Mouse (Mus musculus) gastrocnemius, adult 18-20 months (tissue): ENCODE data around the gene Ugt1a7c. TPM values are rescaled to one million over a fixed set of nuclear protein-coding genes. Genes with fewer than 3 reads are reported as not detected.
"Not testable (repeated sequence)": the region's sequence is repeated elsewhere in the genome, so short reads cannot be mapped to it uniquely, and the experiment has no call there.

Experiments used
- DNase-seq: peaks from one replicate; pipeline ENCODE4 v3.0.0; 2021; ENCODE audit warnings: low spot score
- long read RNA-seq, 2 experiments: library from polyadenylated mRNA; stranded (forward); transcript quantifications; one replicate each; pipeline ENCODE4 v2.0.0; 2021
- total RNA-seq, 2 experiments: library from RNA; stranded (reverse); gene quantifications; 2 replicates each; pipeline ENCODE4 v1.2.3; 2021

Gene Ugt1a7c
- total RNA-seq = under 1 TPM; 0.31 to 0.37 TPM
- long read RNA-seq, experiment 1, partial matches to known transcripts = 0 of 1 reads
- long read RNA-seq, experiment 1, other reads (novel, unspliced or antisense) = 0 of 1 reads
- long read RNA-seq, experiment 2 = 0 reads

DNA sequence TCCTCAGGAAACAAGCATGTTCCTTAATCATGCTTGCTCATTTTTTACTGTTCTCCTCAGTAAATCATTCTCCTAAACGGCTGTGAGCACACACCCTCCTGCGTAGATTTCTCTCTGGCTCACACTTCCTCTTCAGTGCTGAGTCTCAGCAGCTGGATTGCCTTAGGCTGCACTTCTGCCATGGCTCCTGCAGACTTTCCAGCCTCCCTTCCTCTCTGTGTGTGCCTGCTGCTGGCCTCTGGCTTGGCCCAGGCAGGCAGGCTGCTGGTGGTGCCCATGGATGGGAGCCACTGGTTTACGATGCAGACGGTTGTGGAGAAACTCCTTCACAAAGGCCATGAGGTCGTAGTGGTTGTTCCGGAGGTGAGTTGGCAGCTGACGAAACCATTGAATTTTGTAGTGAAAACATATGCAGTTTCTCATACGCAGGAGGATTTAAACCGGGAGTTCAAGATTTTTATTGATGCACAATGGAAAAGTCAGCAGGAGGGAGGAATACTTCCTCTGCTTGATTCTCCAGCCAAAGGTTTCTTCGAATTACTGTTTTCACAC lies at the start of gene Ugt1a7c:
Gene Ugt1a7c, plus strand, starts transcription at position 122 of the 552 bp plus-strand sequence.
- DNase-seq = no peak

DNA sequence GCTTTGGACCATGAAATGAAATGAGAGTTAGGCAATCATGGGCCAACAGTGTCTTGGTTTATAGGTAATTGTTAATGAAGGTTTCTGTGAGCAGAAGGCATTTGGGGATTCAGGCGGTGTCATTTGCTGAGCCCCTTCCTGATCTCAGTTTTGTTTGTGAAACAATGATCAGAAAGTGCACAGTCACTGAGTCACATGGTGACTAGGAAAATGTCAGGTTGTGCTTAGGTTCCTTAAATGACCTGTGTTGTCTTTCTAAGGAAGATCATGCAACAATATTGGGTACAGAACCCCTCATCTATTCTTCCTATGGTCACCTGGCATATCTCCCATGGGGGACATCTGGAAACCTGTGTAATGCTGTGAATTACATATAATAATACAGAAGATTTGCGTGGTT lies 47.5 kb upstream of the Ugt1a7c start:
- not testable (repeated sequence) for DNase-seq

DNA sequence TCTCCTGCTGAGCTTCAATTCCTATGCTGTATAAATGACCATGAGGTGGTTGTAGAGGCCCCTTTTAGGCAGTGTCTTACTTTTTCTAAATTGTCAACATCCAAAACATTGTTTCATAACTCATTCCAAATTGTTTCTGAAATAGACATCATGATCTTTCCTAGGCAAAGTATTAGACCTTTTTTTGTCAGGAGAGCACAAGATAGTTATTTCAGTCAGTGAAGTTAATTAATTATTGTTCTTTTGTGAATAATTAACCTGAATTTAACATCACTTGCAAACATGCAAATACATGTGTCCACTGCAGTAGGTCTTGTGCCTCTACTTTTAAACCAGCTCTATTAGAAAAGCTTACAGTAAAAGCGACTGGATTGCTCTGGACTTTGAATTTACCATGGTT lies 39.8 kb upstream of the Ugt1a7c start, which contains the start of gene Ugt1a10:
Gene Ugt1a10, plus strand, starts transcription at position 301 of the 400 bp plus-strand sequence.
- no peak for DNase-seq

DNA sequence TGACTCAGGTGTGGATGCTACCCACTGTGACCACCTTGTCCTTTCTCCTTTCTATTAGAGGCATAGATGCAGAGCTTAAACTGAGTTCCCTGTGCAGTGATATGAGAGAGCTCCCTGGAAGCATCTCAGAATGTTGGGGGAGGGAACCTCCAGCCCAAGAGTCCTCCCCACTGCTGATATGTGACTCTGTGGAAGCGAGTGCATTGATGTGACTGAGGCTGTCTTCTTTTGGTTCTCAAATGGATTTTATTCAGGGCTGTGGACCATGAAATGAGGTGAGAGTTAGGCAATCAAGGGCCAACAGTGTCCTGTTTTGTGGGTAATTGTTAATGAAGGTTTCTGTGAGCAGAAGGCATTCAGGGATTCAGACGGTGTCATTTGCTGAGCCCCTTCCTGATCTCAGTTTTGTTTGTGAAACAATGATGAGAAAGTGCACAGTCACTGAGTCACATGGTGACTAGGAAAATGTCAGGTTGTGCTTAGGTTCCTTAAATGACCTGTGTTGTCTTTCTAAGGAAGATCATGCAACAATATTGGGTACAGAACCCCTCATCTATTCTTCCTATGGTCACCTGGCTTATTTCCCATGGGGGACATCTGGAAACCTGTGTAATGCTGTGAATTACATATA lies 28.3 kb upstream of the Ugt1a7c start:
- DNase-seq = not testable (repeated sequence)

DNA sequence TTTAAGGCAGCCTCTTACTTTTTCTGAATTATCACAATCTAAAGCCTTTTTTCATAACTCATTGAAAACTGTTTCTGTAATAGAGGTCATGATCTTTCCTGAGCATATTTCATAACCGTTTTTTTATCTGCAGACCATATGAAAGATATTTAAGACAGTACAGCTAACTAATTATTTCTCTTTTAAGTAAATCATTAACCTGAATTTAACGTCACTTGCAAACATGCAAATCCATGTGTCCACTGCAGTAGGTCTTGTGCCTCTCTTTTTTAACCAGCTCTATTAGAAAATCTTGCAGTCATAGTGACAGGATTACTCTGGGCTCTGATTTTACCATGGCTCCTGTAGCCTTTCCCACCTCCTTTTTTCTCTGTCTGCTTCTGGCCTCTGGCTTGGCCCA lies 24.4 kb upstream of the Ugt1a7c start, which contains the start of gene Ugt1a9:
Gene Ugt1a9, plus strand, starts transcription at position 306 of the 400 bp plus-strand sequence.
- no peak for DNase-seq

DNA sequence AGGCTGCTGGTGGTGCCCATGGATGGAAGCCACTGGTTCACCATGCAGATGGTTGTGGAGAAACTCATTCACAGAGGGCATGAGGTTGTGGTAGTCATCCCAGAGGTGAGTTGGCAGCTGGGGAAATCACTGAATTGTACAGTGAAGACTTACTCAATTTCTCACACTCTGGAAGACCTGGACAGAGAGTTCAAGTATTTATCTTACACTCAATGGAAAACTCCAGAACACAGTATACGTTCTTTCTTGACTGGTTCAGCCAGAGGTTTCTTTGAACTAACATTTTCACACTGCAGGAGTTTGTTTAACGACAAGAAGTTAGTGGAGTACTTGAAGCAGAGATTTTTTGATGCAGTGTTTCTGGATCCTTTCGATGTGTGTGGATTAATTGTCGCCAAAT lies 24.0 kb upstream of the Ugt1a7c start:
- no peak for DNase-seq

DNA sequence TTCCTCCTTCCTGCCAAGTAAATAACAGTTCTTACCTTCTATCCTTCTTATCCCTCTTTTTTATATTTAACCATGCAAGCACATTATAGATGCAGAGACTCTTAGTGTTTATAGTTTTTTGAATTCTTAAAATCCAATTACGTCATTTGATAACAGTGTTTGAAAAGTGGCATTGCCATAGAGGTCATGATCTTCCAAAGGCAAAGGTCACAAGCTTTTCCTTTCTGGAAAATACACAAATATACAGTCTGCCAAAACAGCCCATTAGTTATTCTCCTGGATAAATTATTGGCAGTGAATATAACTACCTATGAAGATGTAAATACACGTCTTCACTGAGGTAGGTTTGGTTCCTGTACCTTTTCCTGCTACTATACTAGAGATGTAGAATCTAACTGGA lies 20.4 kb upstream of the Ugt1a7c start:
- DNase-seq = no peak

DNA sequence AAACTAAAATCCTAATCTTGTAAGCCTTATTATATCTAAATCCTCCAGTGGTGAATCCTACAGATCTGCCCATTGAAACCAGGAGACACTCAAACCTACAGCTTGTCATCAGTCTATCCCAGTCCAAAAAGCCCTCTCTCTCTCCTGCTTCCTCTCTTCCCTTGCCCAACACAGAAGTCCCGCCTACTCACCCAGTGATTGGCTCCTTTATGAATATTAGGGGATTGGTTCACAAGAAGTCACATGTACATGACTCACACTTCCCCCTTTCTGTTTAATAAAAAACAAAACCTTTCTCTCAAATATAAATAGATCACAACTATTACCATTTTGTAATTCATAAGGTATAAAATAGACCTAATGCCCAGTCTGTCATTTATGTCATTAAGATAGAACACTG lies 17.7 kb upstream of the Ugt1a7c start:
- no peak for DNase-seq

DNA sequence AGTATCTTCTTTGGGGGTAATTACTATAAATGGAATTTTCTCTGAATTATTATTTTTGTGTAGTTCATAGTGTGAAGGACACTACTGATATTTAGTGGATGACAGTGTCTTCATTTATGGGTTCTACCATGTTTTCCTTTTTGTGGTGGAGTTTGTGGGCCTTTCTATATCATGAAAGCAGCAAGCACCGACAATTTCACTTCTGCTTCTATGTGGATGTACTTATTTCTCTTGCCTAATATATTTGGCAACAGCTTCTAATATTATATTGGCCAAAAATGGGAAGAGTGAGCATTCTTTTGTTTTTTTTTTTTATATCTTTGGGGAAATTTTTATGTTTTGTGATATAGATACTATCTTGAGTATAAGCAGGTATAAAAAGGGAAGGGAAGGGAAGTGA lies 13.2 kb upstream of the Ugt1a7c start:
- no peak for DNase-seq

DNA sequence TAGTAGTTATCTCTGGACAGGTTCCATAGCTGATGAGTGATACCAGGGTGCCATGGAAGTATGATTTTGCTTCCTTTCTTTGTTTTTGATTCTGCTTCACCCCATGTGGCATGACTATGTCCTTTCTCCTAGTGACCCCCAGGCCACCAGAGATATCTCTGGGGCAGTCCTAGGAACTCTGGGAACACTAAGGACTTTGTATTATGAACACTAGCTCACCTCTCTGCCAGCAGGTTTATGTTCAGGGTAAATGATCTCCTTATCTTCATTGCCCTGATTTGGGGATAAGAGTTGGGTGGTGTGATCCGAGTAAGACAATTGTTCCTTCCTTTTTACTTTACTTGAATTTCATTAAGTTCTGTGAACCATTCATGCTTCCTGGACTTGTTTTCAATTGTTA lies 8.7 kb upstream of the Ugt1a7c start:
- no peak for DNase-seq

DNA sequence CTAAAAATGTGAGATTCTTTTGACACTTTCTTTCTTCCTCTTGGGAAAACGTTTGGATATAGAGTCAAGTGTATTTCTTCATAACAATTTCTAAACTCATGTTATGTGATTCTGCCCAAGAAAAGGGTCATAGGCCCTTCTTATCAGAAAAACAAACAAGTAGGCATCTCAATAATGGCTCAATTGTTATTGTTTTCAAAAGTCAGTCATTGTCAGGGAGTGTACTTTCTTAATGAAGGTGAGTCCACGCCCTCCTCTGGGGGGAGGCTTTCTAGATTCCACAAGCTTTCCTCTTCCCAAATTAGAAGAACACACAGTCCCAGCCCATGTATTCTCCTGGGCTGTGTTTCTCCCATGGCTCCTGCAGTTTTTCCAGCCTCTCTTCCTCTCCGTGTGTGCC lies 7.3 kb upstream of the Ugt1a7c start, which contains the start of gene Ugt1a8:
Gene Ugt1a8, plus strand, starts transcription at position 301 of the 400 bp plus-strand sequence.
- no peak for DNase-seq

DNA sequence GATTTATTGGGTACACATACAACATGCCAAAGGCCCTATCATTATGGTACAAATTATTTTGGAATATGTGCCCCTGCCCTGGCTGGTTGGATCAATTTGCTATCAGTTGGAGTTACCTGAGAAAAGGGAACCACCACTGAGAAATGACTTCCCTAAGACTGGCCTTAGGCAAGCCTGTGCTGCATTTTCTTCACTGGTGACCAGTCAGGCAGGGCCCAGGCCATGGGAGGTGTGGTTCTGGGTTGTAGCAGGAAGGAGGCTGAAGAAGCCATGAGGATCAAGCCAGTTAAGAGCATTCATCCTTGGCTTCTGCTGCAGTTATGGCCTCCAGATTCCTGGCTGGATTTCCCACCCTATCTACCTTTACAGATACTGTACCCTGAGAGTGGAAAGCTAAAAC lies 2.5 kb upstream of the Ugt1a7c start:
- no peak for DNase-seq

DNA sequence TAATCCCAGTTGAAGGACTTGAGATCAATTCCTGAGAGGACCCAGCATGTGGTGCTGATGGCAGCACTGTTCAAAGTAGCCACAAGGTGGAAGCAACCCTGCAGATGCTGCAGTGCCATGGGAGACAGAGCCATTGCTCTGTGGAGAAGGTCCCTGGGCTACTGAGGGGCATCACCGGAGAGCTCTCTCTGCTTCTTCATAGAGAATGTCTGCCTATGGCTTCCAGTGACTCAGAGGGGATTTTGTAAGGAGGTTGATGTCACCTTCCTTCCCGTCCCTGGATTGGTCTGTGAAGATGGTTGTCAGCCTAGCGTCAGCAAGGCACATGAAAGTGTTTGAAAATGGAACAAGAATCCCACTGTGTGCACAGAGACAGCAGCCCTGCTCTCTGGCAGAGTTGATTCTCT lies 589 bp upstream of the Ugt1a7c start:
- DNase-seq = not testable (repeated sequence)

DNA sequence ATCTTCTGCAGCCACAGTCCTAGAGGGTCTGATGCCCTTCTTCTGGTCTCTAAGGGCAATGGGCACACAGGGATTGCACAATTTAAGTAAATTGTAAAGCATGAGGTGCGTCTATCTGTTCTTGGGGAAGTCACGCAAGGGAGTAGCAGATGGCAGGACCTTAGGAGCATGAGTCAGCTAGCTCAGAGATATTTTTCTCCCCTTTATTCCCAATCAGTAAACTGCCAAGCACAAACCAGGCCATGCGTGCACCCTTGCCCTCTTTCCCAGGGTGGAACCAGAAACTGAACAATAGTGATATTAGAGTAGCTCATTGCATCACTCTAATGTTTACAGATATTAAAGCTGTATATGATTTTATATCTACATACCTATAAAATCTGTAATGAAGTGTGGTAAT lies 3.7 kb downstream of the Ugt1a7c start:
- DNase-seq = not testable (repeated sequence)

DNA sequence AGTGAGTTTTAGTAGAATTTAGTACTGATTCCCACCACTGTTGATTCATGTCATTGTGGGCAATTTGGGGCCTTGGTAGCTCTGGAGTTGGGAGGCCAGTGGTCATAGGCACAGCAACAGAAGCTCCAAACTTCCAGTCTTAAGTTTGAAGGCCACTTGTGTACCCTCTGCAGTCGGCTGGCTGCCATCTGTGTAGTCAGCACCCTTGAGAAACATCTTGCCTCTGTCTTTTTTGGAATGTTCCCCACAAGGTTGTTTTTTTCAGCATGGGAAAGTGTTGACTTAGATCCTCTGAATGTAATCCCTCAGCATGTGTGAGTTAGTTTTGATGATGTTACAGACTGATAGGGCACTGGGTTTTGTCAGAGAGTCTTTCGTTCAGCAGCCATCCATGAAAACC lies 4.8 kb downstream of the Ugt1a7c start:
- not testable (repeated sequence) for DNase-seq

DNA sequence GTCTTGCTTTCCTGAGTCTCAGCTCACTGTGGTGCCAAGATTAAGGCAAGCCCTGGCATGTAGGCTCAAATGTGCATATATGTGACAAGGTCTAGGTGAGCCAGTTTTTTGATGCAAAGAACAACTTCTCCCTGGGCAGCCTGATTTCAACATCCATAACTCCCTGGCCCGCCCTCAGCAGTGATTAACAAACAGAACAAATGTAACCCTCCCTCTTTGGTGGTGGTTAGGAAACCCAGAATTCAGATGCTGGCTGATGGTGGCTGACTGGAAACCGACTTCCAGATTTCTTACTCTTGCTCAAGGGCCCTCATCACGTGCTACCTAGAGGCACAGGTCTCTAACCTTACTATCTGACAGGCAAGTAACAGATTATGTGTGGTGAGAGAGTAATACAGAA lies 8.2 kb downstream of the Ugt1a7c start, which contains the start of gene Ugt1a6b:
Gene Ugt1a6b, plus strand, starts transcription at position 234 of the 400 bp plus-strand sequence.
- not testable (repeated sequence) for DNase-seq

DNA sequence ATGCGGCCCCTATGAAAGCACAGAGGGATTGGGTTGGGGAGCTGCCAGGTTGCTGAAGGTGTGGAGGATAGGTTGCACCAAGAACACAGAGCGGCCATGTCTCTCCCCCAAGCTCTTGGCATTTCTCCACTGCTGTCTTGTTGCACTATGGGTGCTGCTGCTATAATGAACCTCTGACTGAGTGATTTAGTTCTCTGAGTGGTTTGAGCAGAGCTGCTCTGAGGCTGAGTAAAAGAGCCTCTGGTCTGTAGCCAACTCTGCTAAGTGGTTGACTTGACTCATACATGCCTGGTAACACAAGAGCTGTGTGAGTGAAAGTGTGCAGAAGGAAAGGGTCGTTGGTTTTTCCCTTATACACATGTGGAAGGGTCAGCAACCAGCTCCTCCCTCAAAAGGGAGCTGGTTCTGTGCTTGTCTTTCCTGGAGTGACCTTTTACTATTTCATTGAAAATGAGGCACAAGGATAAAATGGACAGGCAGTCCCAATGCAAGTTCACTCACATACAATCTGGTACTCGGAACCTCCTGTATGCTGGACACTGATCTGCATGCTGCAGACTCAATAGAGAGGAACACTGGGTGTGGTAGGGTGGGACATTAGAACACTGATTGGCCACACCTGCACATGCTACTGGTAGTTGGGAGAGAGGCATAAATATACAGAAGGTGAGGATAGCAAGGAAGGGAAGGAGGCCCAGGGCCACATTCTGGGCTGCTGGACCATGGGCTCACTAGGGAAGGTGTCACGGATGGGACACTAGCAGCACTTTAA lies 9.0 kb downstream of the Ugt1a7c start:
- not testable (repeated sequence) for DNase-seq

DNA sequence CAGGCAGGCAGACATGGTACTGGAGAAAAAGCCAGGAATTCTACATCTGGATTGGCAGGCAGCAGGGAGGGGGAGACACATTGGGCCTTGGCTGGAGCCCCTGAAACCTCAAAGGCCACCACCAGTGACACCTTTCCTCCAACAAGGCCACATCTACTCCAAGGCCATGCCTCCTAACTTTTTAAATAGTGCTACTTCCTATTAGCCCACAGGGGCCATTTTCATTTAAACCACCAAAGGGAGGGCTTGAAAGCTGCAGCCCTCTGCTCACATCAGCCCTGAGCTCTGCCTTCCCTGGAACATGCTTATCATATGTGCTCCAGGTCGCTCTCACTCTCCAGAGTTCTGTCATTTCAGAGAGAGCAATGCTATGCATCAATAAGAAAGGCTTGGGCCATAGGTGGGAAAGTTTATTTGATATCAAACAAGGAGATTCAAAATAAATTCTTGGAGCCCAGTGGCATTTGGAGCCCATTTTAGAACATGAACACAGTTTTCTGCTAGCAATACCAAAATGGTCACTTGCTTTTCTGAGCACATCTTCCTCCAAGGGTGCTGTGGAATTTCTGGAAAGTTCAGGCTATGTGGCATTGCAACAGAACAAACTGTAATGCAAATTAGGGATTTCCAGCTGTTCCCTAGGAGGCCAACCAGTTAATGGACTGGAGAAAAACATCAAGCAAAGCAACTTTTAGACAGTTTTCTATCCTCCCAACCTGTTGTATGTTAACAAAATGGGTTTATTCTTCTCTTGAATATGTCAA lies 10.0 kb downstream of the Ugt1a7c start:
- no peak for DNase-seq

DNA sequence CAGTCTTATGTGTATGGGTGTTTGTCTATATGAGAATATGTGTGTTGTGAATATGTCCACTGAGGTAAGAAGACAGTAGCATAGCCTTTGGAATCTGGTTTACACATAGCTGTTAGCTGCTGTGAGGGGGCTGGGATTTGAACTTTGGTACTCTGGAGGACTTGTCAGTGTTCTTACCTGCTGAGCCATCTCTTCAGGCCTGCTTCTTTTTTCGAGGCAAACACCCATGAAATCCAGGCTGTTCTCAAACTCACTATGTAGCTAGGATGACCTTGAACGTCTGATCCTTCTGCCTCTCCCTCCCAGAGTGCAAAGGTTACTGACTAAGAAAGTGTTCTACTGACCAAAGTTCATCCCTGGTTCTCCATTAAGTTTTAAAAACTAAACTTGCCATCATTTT lies 10.8 kb downstream of the Ugt1a7c start:
- no peak for DNase-seq

DNA sequence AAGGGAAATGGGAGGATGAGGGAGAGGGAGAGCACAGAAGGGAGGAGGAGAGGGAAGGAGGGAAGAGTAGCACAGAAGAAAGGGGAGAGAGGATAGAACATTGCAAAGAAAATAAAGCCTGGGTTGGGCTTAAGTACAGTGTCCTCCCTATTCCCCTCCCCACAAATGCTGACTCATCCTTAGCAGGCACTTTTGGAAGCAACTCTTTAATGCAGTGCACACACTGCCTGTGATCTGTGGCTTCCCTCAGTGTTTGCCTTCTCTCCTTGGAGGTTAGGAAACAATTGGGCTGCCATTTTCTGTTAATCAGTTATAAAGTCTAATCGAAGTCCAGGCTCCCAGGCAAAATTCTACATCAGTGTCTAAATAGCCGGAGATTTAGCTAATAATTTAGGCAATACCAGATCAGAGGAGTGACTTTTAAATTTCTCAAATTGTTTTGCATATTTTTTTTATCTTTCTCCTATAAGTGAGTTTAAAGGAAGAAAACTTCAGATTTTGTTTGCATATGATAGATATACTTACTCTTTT lies 14.2 kb downstream of the Ugt1a7c start:
- DNase-seq = not testable (repeated sequence)

DNA sequence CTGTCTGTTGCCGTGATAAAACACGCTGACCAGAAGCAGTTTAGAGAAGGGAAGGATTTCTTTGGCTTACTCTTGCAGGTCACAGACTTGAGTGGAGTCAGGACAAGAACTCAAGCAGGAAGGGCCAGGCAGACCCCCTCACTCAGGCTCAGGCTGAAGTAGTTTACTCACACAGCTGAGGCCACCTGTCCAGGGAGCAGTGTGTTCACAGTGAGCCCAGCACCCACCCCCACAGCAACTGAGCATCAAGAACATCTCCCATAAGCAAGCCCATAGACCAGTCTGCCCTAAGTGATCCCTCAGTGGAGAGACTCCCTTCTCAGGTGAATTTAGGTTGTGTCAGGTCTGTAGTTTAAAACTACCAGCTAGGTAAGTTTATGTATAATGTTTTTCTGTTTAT lies 14.7 kb downstream of the Ugt1a7c start:
- DNase-seq = not testable (repeated sequence)
